8 mouse cellular contexts compared by ENCODE assay signal in genomic region chr5:64714221-64714653, GRCm38 (mm10).
A peak's percentile ranks its signal among the peaks of the same experiment; 100 is the strongest.
DNase-seq lines count a peak whose midpoint lies in the region; ATAC-seq and TF ChIP-seq lines count a peak whose summit lies in the region.

No protein-coding gene starts in this region.

- peak; percentile 27 for DNase-seq in gastrocnemius, postnatal 10 days
- no peak for DNase-seq in gastrocnemius, postnatal 36 days
- peak; percentile 24 for DNase-seq in ES-CJ7 (ENCODE audit: low read depth, low spot score)
- no peak for DNase-seq in liver, embryonic 14.5 days (ENCODE audit: low read depth in 3 of 3, low spot score in 3 of 3)
- no peak for DNase-seq in left cerebral cortex, postnatal 14 days (ENCODE audit: low spot score in 2 of 2)
- no peak for DNase-seq in cerebellum, adult 11-12 months
- DNase-seq in thymus, adult 2 months = no peak

- H3K36me3 ChIP-seq in forebrain, embryonic 15.5 days = no peaks in the 10 kb centered on the region
- H3K36me3 ChIP-seq in liver, embryonic 14.5 days (replicated peaks; ENCODE audit: control insufficient read depth, insufficient read depth, low read depth) = no peaks in the 10 kb centered on the region
- no peaks in the 10 kb centered on the region for H3K36me3 ChIP-seq in thymus, adult 2 months (ENCODE audit: control insufficient read depth, insufficient read depth, low read length)

- TF ChIP-seq CTCF in liver, embryonic 14.5 days (IDR thresholded peaks at IDR 0.05; ENCODE audit: low read depth) = no peak
- no peak for TF ChIP-seq CTCF in thymus, adult 2 months (IDR thresholded peaks at IDR 0.05; ENCODE audit: borderline replicate concordance, control insufficient read depth, extremely low read depth, insufficient read depth, low read length, poor library complexity)

- H3K4me2 ChIP-seq in forebrain, embryonic 15.5 days (replicated peaks) = no peak overlapping the region
- H3K4me2 ChIP-seq in liver, embryonic 14.5 days (ENCODE audit: low read depth) = peak overlapping the region; percentile 59

- no peak for TF ChIP-seq EP300 in liver, embryonic 14.5 days (IDR thresholded peaks at IDR 0.05; ENCODE audit: low read depth)

- intact Hi-C loops in gastrocnemius, postnatal 36 days (cut with DNase I) = no loop called here
- intact Hi-C loops in left cerebral cortex, postnatal 14 days (cut with DNase I) = no loop called here

- no peak overlapping the region for H3K4me3 ChIP-seq in forebrain, embryonic 15.5 days
- no peak overlapping the region for H3K4me3 ChIP-seq in liver, embryonic 14.5 days (ENCODE audit: insufficient read depth in 1 of 2, low read depth in 2 of 2, low read length in 2 of 2)
- H3K4me3 ChIP-seq in thymus, adult 2 months (ENCODE audit: control insufficient read depth, insufficient read depth, low read length) = no peak overlapping the region

- H3K4me1 ChIP-seq in forebrain, embryonic 15.5 days = no peaks in the 10 kb centered on the region
- H3K4me1 ChIP-seq in liver, embryonic 14.5 days (replicated peaks; ENCODE audit: control insufficient read depth in 2 of 2, insufficient read depth in 2 of 2, low read length in 1 of 2) = peaks cover 33 to 53% of the 10 kb centered on the region in 2 experiments
- H3K4me1 ChIP-seq in thymus, adult 2 months (replicated peaks; ENCODE audit: control insufficient read depth, insufficient read depth, low read length) = peaks cover 8% of the 10 kb centered on the region

- no peak overlapping the region for H3K27ac ChIP-seq in forebrain, embryonic 15.5 days (replicated peaks)
- peak overlapping the region; percentile 73; the same call in 1 of the 2 replicates for H3K27ac ChIP-seq in liver, embryonic 14.5 days
- no peak overlapping the region for H3K27ac ChIP-seq in thymus, adult 2 months (ENCODE audit: control insufficient read depth, insufficient read depth, low read length)

- H3K27me3 ChIP-seq in forebrain, embryonic 15.5 days = no peaks in the 10 kb centered on the region
- no peaks in the 10 kb centered on the region for H3K27me3 ChIP-seq in liver, embryonic 14.5 days (ENCODE audit: control insufficient read depth, insufficient read depth, low read length)
- H3K27me3 ChIP-seq in thymus, adult 2 months (ENCODE audit: control insufficient read depth, insufficient read depth, low read length) = no peaks in the 10 kb centered on the region

- TF ChIP-seq POLR2A in thymus, adult 2 months (IDR thresholded peaks at IDR 0.05; ENCODE audit: control insufficient read depth, extremely low read depth, insufficient read depth, low read length, poor library complexity) = no peak

- no peaks in the 10 kb centered on the region for H3K9me3 ChIP-seq in forebrain, embryonic 15.5 days
- no peaks in the 10 kb centered on the region for H3K9me3 ChIP-seq in liver, embryonic 14.5 days (ENCODE audit: control insufficient read depth, low read length)

- WGBS in forebrain, embryonic 15.5 days = 36% methylated on average over 10 of the region's 10 CpGs
- 71% methylated on average over 10 of the region's 10 CpGs for WGBS in liver, embryonic 14.5 days (ENCODE audit: insufficient replicate concordance)
- WGBS in thymus, adult 2 months = 93% methylated on average over 10 of the region's 10 CpGs

- no peak overlapping the region for H3K9ac ChIP-seq in forebrain, embryonic 15.5 days (replicated peaks)
- H3K9ac ChIP-seq in liver, embryonic 14.5 days (replicated peaks) = peak overlapping the region; percentile 29

- ATAC-seq in forebrain, embryonic 15.5 days (replicated peaks) = 0 out of 2 replicates have a peak, but pooled peaks have one; percentile 41
- peak; percentile 37 for ATAC-seq in liver, embryonic 14.5 days (ENCODE audit: insufficient read depth)

Comparison
In these comparisons a context has a peak if more than half of its experiments do, and no peak if none do; other contexts are left out.
1. DNase-seq: peak in gastrocnemius, postnatal 10 days (single experiment) and ES-CJ7 (single experiment); none in gastrocnemius, postnatal 36 days (0 of 2), liver, embryonic 14.5 days (0 of 3), left cerebral cortex, postnatal 14 days (0 of 2), cerebellum, adult 11-12 months (single experiment) and thymus, adult 2 months (single experiment).